Mouse (Mus musculus): ENCODE measurements around the gene Frem3. TPM values are rescaled to one million over a fixed set of nuclear protein-coding genes. Genes with fewer than 3 reads are reported as not detected.

The Frem3 gene
- polyA plus RNA-seq, 1 experiment from 2014 or later = 0.07 TPM

GRCm38 (mm10) chr8:80683756-80684335 lies 73.0 kb downstream of the Frem3 start:
- Histone ChIP-seq H3K4me1 (replicated peaks; ENCODE audit: control insufficient read depth, insufficient read depth, low read length) (no peaks in the 10 kb centered on the region), H3K9ac (ENCODE audit: low read depth, low read length) (no peak overlapping the region), H3K36me3 (ENCODE audit: control insufficient read depth, insufficient read depth) (no peaks in the 10 kb centered on the region), H3K4me3 (ENCODE audit: low read depth, low read length) (no peak overlapping the region), H3K9me3 (ENCODE audit: control insufficient read depth) (no peaks in the 10 kb centered on the region), H3K4me2 (replicated peaks; ENCODE audit: low read depth) (no peak overlapping the region), H3K27ac (ENCODE audit: low read depth, low read length) (no peak overlapping the region), H3K27me3 (replicated peaks; ENCODE audit: control insufficient read depth, insufficient read depth, low read length) (no peaks in the 10 kb centered on the region)
- no peak for ATAC-seq
- 43% methylated on average over 5 of the region's 5 CpGs for WGBS
- TF ChIP-seq CTCF (IDR thresholded peaks at IDR 0.05; ENCODE audit: low read depth) = no peak

GRCm38 (mm10) chr8:80688141-80688540 lies 77.3 kb downstream of the Frem3 start:
- WGBS = 35% methylated on average over 4 of the region's 4 CpGs
- no peak for ATAC-seq
- Histone ChIP-seq H3K27me3 (replicated peaks; ENCODE audit: control insufficient read depth, insufficient read depth, low read length) (no peaks in the 10 kb centered on the region), H3K4me2 (replicated peaks; ENCODE audit: low read depth) (no peak overlapping the region), H3K4me1 (replicated peaks; ENCODE audit: control insufficient read depth, insufficient read depth, low read length) (no peaks in the 10 kb centered on the region), H3K9me3 (ENCODE audit: control insufficient read depth) (no peaks in the 10 kb centered on the region), H3K4me3 (ENCODE audit: low read depth, low read length) (no peak overlapping the region), H3K27ac (ENCODE audit: low read depth, low read length) (no peak overlapping the region), H3K9ac (ENCODE audit: low read depth, low read length) (no peak overlapping the region), H3K36me3 (ENCODE audit: control insufficient read depth, insufficient read depth) (no peaks in the 10 kb centered on the region)
- TF ChIP-seq CTCF (IDR thresholded peaks at IDR 0.05; ENCODE audit: low read depth) = peak; percentile 87

GRCm38 (mm10) chr8:80710670-80711400 lies 100.0 kb downstream of the Frem3 start:
- ATAC-seq = no peak
- Histone ChIP-seq H3K36me3 (ENCODE audit: control insufficient read depth, insufficient read depth) (peaks cover 60% of the 10 kb centered on the region), H3K27ac (ENCODE audit: low read depth, low read length) (0 out of 2 replicates have a peak overlapping the region, but pooled peaks have one; percentile 5), H3K4me1 (replicated peaks; ENCODE audit: control insufficient read depth, insufficient read depth, low read length) (no peaks in the 10 kb centered on the region), H3K9me3 (ENCODE audit: control insufficient read depth) (no peaks in the 10 kb centered on the region), H3K4me3 (ENCODE audit: low read depth, low read length) (no peak overlapping the region), H3K27me3 (replicated peaks; ENCODE audit: control insufficient read depth, insufficient read depth, low read length) (no peaks in the 10 kb centered on the region), H3K4me2 (replicated peaks; ENCODE audit: low read depth) (no peak overlapping the region), H3K9ac (ENCODE audit: low read depth, low read length) (no peak overlapping the region)
- WGBS = 81% methylated on average over 4 of the region's 4 CpGs
- peak; percentile 50 for TF ChIP-seq CTCF (IDR thresholded peaks at IDR 0.05; ENCODE audit: low read depth)

GRCm38 (mm10) chr8:80714461-80714860 lies 103.6 kb downstream of the Frem3 start:
- Histone ChIP-seq H3K27ac (ENCODE audit: low read depth, low read length) (no peak overlapping the region), H3K27me3 (replicated peaks; ENCODE audit: control insufficient read depth, insufficient read depth, low read length) (no peaks in the 10 kb centered on the region), H3K36me3 (ENCODE audit: control insufficient read depth, insufficient read depth) (peaks cover 49% of the 10 kb centered on the region), H3K9ac (ENCODE audit: low read depth, low read length) (no peak overlapping the region), H3K9me3 (ENCODE audit: control insufficient read depth) (no peaks in the 10 kb centered on the region), H3K4me2 (replicated peaks; ENCODE audit: low read depth) (no peak overlapping the region), H3K4me3 (ENCODE audit: low read depth, low read length) (no peak overlapping the region), H3K4me1 (replicated peaks; ENCODE audit: control insufficient read depth, insufficient read depth, low read length) (no peaks in the 10 kb centered on the region)
- 95% methylated on average over 1 of the region's 1 CpGs for WGBS
- TF ChIP-seq CTCF (IDR thresholded peaks at IDR 0.05; ENCODE audit: low read depth) = no peak
- ATAC-seq = no peak

- H3K9ac ChIP-seq (ENCODE audit: low read depth, low read length) = no peak overlapping the region
Measured at GRCm38 (mm10) chr8:80732326-80732725, 121.4 kb downstream of the Frem3 start.

GRCm38 (mm10) chr8:80738046-80738387 lies 127.1 kb downstream of the Frem3 start:
- peak overlapping the region; percentile 96 for H3K27ac ChIP-seq (ENCODE audit: low read depth, low read length)
- ATAC-seq = no peak
- no peaks in the 10 kb centered on the region for H3K4me1 ChIP-seq (replicated peaks; ENCODE audit: control insufficient read depth, insufficient read depth, low read length)
- peak overlapping the region; percentile 86 for H3K9ac ChIP-seq (ENCODE audit: low read depth, low read length)
- H3K27me3 ChIP-seq (replicated peaks; ENCODE audit: control insufficient read depth, insufficient read depth, low read length) = no peaks in the 10 kb centered on the region
- WGBS = 2% methylated on average over 5 of the region's 5 CpGs
- H3K36me3 ChIP-seq (ENCODE audit: control insufficient read depth, insufficient read depth) = peaks cover 16% of the 10 kb centered on the region
- no peaks in the 10 kb centered on the region for H3K9me3 ChIP-seq (ENCODE audit: control insufficient read depth)
- peak overlapping the region; percentile 92 for H3K4me3 ChIP-seq (ENCODE audit: low read depth, low read length)
- H3K4me2 ChIP-seq (replicated peaks; ENCODE audit: low read depth) = peak overlapping the region; percentile 95
- no peak for TF ChIP-seq CTCF (IDR thresholded peaks at IDR 0.05; ENCODE audit: low read depth)

More at GRCm38 (mm10) chr8:80732326-80732725, 121.4 kb downstream of the Frem3 start:
- H3K27ac ChIP-seq (ENCODE audit: low read depth, low read length) = no peak overlapping the region; the same call in 1 of the 2 replicates
- no peak overlapping the region for H3K4me3 ChIP-seq (ENCODE audit: low read depth, low read length)
- peaks cover 43% of the 10 kb centered on the region for H3K36me3 ChIP-seq (ENCODE audit: control insufficient read depth, insufficient read depth)
- no peak overlapping the region for H3K4me2 ChIP-seq (replicated peaks; ENCODE audit: low read depth)
- no peak for TF ChIP-seq CTCF (IDR thresholded peaks at IDR 0.05; ENCODE audit: low read depth)
- ATAC-seq = no peak
- H3K9me3 ChIP-seq (ENCODE audit: control insufficient read depth) = no peaks in the 10 kb centered on the region
- H3K4me1 ChIP-seq (replicated peaks; ENCODE audit: control insufficient read depth, insufficient read depth, low read length) = no peaks in the 10 kb centered on the region
- H3K27me3 ChIP-seq (replicated peaks; ENCODE audit: control insufficient read depth, insufficient read depth, low read length) = no peaks in the 10 kb centered on the region
